Mouse (Mus musculus) E14TG2a.4 (cell line): ENCODE data around the gene Gm42957.

Source experiments
- CTCF ChIP-seq: conservative IDR thresholded peaks from 2 replicates; pipeline ENCODE4 v1.5.1; 2014; ENCODE audit warnings: low read length
- NANOG ChIP-seq: IDR thresholded peaks from 2 replicates; pipeline ENCODE4 v1.6.1; 2014; ENCODE audit warnings: borderline replicate concordance, low read length, mixed read lengths

DNA sequence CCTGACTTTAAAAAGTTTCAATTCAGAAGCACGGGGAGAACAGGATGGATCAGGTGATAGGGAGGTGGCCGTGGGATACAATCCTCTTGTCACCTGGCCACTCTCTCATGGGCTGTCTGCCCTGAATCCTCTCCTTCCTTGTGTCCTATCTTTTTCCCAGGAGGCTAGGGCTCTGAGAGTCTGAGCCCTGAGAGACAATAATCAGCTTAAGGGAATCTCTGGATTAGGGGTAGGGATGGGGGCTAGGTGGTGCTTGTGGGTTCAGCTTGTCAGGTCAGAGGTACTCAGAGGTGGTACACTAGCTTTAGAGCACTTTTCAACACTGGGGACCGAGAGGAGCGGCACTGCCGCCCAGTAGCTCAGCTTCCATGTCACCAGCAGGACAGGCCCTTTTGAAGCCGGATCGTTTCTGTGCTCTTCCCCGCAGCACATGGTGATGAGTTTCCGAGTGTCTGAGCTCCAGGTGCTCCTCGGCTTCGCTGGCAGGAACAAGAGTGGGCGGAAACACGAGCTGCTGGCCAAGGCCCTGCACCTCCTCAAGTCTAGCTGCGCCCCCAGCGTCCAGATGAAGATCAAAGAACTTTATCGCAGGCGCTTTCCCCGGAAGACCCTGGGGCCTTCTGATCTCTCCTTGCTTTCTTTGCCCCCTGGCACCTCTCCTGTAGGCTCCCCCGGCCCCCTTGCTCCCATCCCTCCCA is 63.9 kb downstream of the Gm42957 start:
- no peak for TF ChIP-seq CTCF
- TF ChIP-seq NANOG = no peak
